Mouse (Mus musculus) neural tube, embryonic 14.5 days (tissue): ENCODE measurements around the gene Ccdc73. TPM values are rescaled to one million over a fixed set of nuclear protein-coding genes. Genes with fewer than 3 reads are reported as not detected.
"Not testable (repeated sequence)": the region's sequence is repeated elsewhere in the genome, so short reads cannot be mapped to it uniquely, and the experiment has no call there.

Source experiments
- ATAC-seq: fragments of 200-750 bp; cut with Nextera tagmentation; 2 replicates; pipeline ENCODE4 v1.8.0; 2017; ENCODE audit warnings: low read depth, mild to moderate bottlenecking, moderate TSS enrichment, moderate library complexity
- H3K27ac ChIP-seq: fragments of 300-500 bp; sonication (generic); 2 replicates; pipeline ENCODE4 v1.5.1; 2014; ENCODE audit warnings: low read depth, mild to moderate bottlenecking, control low read depth, low read length, moderate library complexity, mixed read lengths
- H3K27me3 ChIP-seq: fragments of 300-500 bp; sonication (generic); 2 replicates; pipeline ENCODE4 v1.6.1; 2014; ENCODE audit warnings: low read length; ENCODE audit not compliant: control insufficient read depth, insufficient read depth
- H3K36me3 ChIP-seq: fragments of 300-500 bp; sonication (generic); 2 replicates; pipeline ENCODE4 v1.6.1; 2014; ENCODE audit warnings: low read length, mixed read lengths; ENCODE audit not compliant: control insufficient read depth, insufficient read depth
- H3K4me1 ChIP-seq: fragments of 300-500 bp; sonication (generic); 2 replicates; pipeline ENCODE4 v1.6.1; 2014; ENCODE audit warnings: low read length; ENCODE audit not compliant: control insufficient read depth, insufficient read depth
- H3K4me2 ChIP-seq: fragments of 300-500 bp; sonication (generic); 2 replicates; pipeline ENCODE4 v1.6.1; 2014; ENCODE audit warnings: mild to moderate bottlenecking, low read depth, low read length, control low read depth
- H3K4me3 ChIP-seq: fragments of 300-500 bp; sonication (generic); 2 replicates; pipeline ENCODE4 v1.5.1; 2014; ENCODE audit warnings: low read depth, low read length, control low read depth, mixed read lengths
- H3K9ac ChIP-seq: fragments of 300-500 bp; sonication (generic); replicated peaks from 2 replicates; pipeline ENCODE4 v1.6.1; 2014; ENCODE audit warnings: low read depth, mild to moderate bottlenecking, control low read depth, low read length, mixed read lengths
- H3K9me3 ChIP-seq: fragments of 300-500 bp; sonication (generic); 2 replicates; pipeline ENCODE4 v1.6.1; 2016; ENCODE audit warnings: low read length; ENCODE audit not compliant: control insufficient read depth
- WGBS: fragments of 180-500 bp; shearing (Covaris S2); extraction: QIAGEN DNeasy Blood & Tissue Kit; methylation state at CpG from one replicate; pipeline ENCODE4 v1.1.7; 2014; 5-methylcytosine and 5-hydroxymethylcytosine counted together
- polyA plus RNA-seq: library from polyadenylated mRNA; unstranded; fragments of >200 nt; fragmentation: Nextera tagmentation; extraction: Ambion mirVana; gene quantifications from 2 replicates; pipeline ENCODE4 v1.2.1, GENCODE M21; 2014

Ccdc73 gene
- polyA plus RNA-seq, result 7.5 and 9.7 TPM in 2 replicates

GRCm38 (mm10) chr2:104867282-104867855 is at the start of gene Ccdc73:
Gene Ccdc73 (plus strand): TSS chr2:104867805.
- no peak for ATAC-seq
- Histone ChIP-seq H3K36me3 (no peaks in the 10 kb centered on the region), H3K9ac (no peak within 1 kb of the TSS), H3K27me3 (no peaks in the 10 kb centered on the region), H3K4me1 (no peaks in the 10 kb centered on the region), H3K4me2 (no peak within 1 kb of the TSS), H3K9me3 (no peaks in the 10 kb centered on the region), H3K27ac (no peak within 1 kb of the TSS), H3K4me3 (no peak within 1 kb of the TSS)
- 92% methylated on average over 13 of the region's 13 CpGs for WGBS

- H3K9me3 ChIP-seq, H3K4me3 ChIP-seq: not testable (repeated sequence)
- 92% methylated on average over 3 of the region's 3 CpGs for WGBS
Measured at GRCm38 (mm10) chr2:104818763-104819162, 48.8 kb upstream of the Ccdc73 start.

DNA sequence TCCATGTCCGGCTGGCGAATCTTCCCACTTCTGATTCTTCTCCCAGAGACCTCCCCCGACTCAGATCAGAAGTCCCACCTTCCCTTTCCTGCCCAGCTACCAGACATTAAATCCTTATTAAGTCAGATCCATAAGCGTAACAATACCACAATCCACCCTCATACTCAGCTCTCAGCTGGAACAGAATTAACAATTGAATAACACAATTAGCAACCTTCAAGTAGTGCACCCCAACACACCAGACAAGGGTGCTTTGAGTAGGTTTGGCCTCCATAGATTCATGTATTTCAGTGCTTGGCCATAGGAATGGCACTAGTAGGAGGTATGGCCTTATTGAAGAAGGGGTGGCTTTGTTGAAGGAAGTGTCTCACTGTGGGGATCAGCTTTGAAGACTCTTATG is 41.4 kb upstream of the Ccdc73 start:
- no peak for ATAC-seq
- no peak overlapping the region for H3K4me3 ChIP-seq
- WGBS, result 92% methylated on average over 4 of the region's 4 CpGs

More at GRCm38 (mm10) chr2:104818763-104819162, 48.8 kb upstream of the Ccdc73 start:
- H3K36me3 ChIP-seq, H3K27me3 ChIP-seq, H3K9ac ChIP-seq, H3K27ac ChIP-seq, ATAC-seq, H3K4me1 ChIP-seq, H3K4me2 ChIP-seq: not testable (repeated sequence)

DNA sequence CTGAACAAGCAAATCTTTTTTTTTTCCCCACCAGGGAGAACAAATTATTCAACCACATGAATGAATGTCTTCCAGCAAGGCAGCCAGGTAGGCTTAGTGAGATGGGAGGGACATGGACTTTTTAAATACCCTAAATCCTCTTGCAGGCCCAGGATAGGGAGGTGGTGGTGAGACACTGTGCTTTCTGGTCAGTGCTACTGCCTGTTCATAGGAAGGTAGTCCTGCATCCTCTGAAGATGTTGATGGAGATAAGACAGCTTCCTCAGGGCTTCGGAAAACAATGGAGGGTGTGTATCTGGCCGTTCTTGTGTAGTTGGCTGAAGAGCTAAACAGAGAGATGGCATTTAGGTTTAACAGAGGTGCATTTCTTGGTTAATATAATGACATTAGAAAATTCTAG is 35.1 kb upstream of the Ccdc73 start:
- no peak overlapping the region for H3K4me2 ChIP-seq
- no peak for ATAC-seq
- WGBS, result 90% methylated on average over 2 of the region's 2 CpGs

More for the DNA sequence above, 41.4 kb upstream of the Ccdc73 start:
- H3K36me3 ChIP-seq, result no peaks in the 10 kb centered on the region
- H3K4me1 ChIP-seq, result no peaks in the 10 kb centered on the region
- no peaks in the 10 kb centered on the region for H3K27me3 ChIP-seq
- no peak overlapping the region for H3K27ac ChIP-seq
- H3K4me2 ChIP-seq, result no peak overlapping the region
- no peak overlapping the region for H3K9ac ChIP-seq
- H3K9me3 ChIP-seq, result no peaks in the 10 kb centered on the region

DNA sequence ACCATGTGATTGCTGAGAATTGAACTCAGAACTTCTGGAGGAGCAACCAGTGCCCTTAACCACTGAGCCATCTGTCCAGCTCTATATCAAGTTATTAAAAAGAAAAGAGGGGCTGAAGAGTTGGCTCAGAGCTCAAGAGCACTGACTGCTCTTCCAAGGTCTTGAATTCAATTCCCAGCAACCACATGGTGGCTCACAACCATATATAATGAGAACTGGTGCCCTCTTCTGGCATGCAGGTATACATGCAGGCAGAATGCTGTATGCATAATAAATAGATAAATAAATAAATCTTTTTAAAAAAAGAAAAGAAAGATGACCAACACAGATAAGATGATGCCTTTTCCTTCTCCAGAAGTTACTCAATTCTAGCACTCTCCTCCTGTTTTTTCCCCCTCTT is 26.6 kb upstream of the Ccdc73 start:
- H3K4me3 ChIP-seq, result no peak overlapping the region
- H3K36me3 ChIP-seq, result no peaks in the 10 kb centered on the region
- H3K4me1 ChIP-seq, result no peaks in the 10 kb centered on the region
- no peaks in the 10 kb centered on the region for H3K9me3 ChIP-seq
- H3K4me2 ChIP-seq, result no peak overlapping the region
- no peak overlapping the region for H3K9ac ChIP-seq
- no peak for ATAC-seq
- no peaks in the 10 kb centered on the region for H3K27me3 ChIP-seq
- H3K27ac ChIP-seq, result no peak overlapping the region

More for the DNA sequence above, 35.1 kb upstream of the Ccdc73 start:
- no peaks in the 10 kb centered on the region for H3K27me3 ChIP-seq
- H3K27ac ChIP-seq, result no peak overlapping the region
- H3K9me3 ChIP-seq, result no peaks in the 10 kb centered on the region
- no peak overlapping the region for H3K4me3 ChIP-seq
- no peak overlapping the region for H3K9ac ChIP-seq
- no peaks in the 10 kb centered on the region for H3K4me1 ChIP-seq
- H3K36me3 ChIP-seq, result no peaks in the 10 kb centered on the region

DNA sequence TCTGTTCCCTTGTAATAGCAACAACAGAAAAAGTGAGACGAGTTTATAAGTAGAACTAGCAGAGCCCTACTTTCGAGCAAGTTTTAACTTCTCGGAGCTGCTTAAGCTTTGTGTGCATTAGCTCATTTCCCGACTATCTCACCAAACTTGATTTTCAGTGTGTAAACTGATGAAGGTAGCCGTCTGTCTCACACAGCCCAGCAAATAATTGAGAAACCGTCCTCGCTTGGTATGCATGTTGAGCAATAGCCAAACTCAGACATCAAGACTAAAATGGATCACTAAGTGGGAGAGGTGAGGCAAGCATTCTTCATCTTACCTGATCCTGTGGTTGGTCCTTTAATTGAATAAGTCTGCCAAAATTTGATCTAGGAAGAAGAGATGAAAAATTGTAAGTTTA is 25.9 kb upstream of the Ccdc73 start:
- H3K4me1 ChIP-seq, result no peaks in the 10 kb centered on the region
- H3K36me3 ChIP-seq, result no peaks in the 10 kb centered on the region
- H3K9ac ChIP-seq, result no peak overlapping the region
- WGBS, result 92% methylated on average over 7 of the region's 7 CpGs
- no peak for ATAC-seq
- no peak overlapping the region for H3K4me2 ChIP-seq
- no peaks in the 10 kb centered on the region for H3K27me3 ChIP-seq
- H3K27ac ChIP-seq, result no peak overlapping the region
- no peak overlapping the region for H3K4me3 ChIP-seq
- H3K9me3 ChIP-seq, result no peaks in the 10 kb centered on the region

DNA sequence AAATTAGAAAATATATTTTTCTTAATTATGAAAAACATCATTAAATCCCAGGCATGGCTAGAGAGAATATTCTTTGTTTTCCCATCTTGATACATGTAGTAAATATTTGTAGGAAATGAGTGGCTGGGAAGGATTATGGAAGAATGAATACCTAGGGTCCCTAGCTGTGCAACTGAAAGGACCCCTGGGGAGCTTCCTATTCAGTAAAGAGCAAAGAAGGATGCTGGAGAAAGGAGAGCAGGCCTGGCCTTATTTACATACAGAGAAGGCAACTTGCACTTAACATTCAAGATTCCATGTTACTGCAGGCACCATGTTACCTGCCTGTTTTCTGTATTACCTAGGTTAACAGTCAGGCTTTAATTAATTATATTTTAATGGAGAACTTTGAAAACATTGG is 25.0 kb upstream of the Ccdc73 start:
- H3K27me3 ChIP-seq, result no peaks in the 10 kb centered on the region
- no peak for ATAC-seq
- no peaks in the 10 kb centered on the region for H3K4me1 ChIP-seq
- H3K9ac ChIP-seq, result no peak overlapping the region
- no peak overlapping the region for H3K4me3 ChIP-seq
- no peak overlapping the region for H3K27ac ChIP-seq
- no peaks in the 10 kb centered on the region for H3K9me3 ChIP-seq
- no peaks in the 10 kb centered on the region for H3K36me3 ChIP-seq
- no peak overlapping the region for H3K4me2 ChIP-seq

GRCm38 (mm10) chr2:104846638-104847414 is 20.8 kb upstream of the Ccdc73 start:
- H3K27me3 ChIP-seq, result peaks cover 8% of the 10 kb centered on the region
- no peak overlapping the region for H3K4me2 ChIP-seq
- H3K9ac ChIP-seq, result no peak overlapping the region
- no peak overlapping the region for H3K27ac ChIP-seq
- H3K9me3 ChIP-seq, result no peaks in the 10 kb centered on the region
- H3K36me3 ChIP-seq, result no peaks in the 10 kb centered on the region
- H3K4me1 ChIP-seq, result no peaks in the 10 kb centered on the region
- no peak overlapping the region for H3K4me3 ChIP-seq
- ATAC-seq, result no peak
- WGBS, result 36% methylated on average over 4 of the region's 4 CpGs

GRCm38 (mm10) chr2:104847645-104848044 is 20.0 kb upstream of the Ccdc73 start:
- Histone ChIP-seq H3K4me1 (no peaks in the 10 kb centered on the region), H3K27ac (no peak overlapping the region), H3K9me3 (no peaks in the 10 kb centered on the region), H3K4me2 (no peak overlapping the region), H3K27me3 (peaks cover 8% of the 10 kb centered on the region), H3K9ac (no peak overlapping the region), H3K36me3 (no peaks in the 10 kb centered on the region), H3K4me3 (no peak overlapping the region)
- WGBS, result 55% methylated on average over 2 of the region's 2 CpGs
- no peak for ATAC-seq
